Mouse (Mus musculus) heart, adult 11 months (tissue): Measurements from ENCODE around the gene Slco1a6.
A peak's percentile ranks its signal among the peaks of the same experiment; 100 is the strongest.
"Not testable (repeated sequence)": the region's sequence is repeated elsewhere in the genome, so short reads cannot be mapped to it uniquely, and the experiment has no call there.

Experiments used
- DNase-seq: peaks from one replicate; pipeline ENCODE4 v3.0.0; 2022

Gene Slco1a6

GRCm38 (mm10) chr6:142208421-142208820 is at the start of gene Slco1a6:
Gene Slco1a6, minus strand, starts transcription at chr6:142208521.
- no peak for DNase-seq

GRCm38 (mm10) chr6:142250738-142251307 is 42.5 kb upstream of the Slco1a6 start:
- not testable (repeated sequence) for DNase-seq

- no peak for DNase-seq
These were observed 36.7 kb upstream of the Slco1a6 start for GRCm38 (mm10) chr6:142245065-142245464.

- DNase-seq: no peak
These were observed 31.1 kb upstream of the Slco1a6 start for GRCm38 (mm10) chr6:142239468-142239867.

GRCm38 (mm10) chr6:142220138-142220537 is 11.8 kb upstream of the Slco1a6 start:
- DNase-seq: no peak

- no peak for DNase-seq
These were observed 3.5 kb upstream of the Slco1a6 start for GRCm38 (mm10) chr6:142211821-142212220.

GRCm38 (mm10) chr6:142209749-142210148 is 1.4 kb upstream of the Slco1a6 start:
- no peak for DNase-seq

GRCm38 (mm10) chr6:142200524-142200923 is 7.8 kb downstream of the Slco1a6 start:
- DNase-seq: no peak

GRCm38 (mm10) chr6:142194245-142194644 is 14.1 kb downstream of the Slco1a6 start:
- DNase-seq: peak; percentile 68

GRCm38 (mm10) chr6:142191962-142192361 is 16.4 kb downstream of the Slco1a6 start:
- peak; percentile 71 for DNase-seq

GRCm38 (mm10) chr6:142187426-142187825 is 20.9 kb downstream of the Slco1a6 start:
- no peak for DNase-seq

GRCm38 (mm10) chr6:142185868-142186415 is 22.4 kb downstream of the Slco1a6 start:
- DNase-seq: no peak

GRCm38 (mm10) chr6:142163406-142163805 is 44.9 kb downstream of the Slco1a6 start:
- no peak for DNase-seq

- DNase-seq: no peak
These were observed 47.1 kb downstream of the Slco1a6 start for GRCm38 (mm10) chr6:142161171-142161570.

- peak; percentile 96 for DNase-seq
These were observed 54.2 kb downstream of the Slco1a6 start for GRCm38 (mm10) chr6:142154081-142154480.

- no peak for DNase-seq
These were observed 60.0 kb downstream of the Slco1a6 start for GRCm38 (mm10) chr6:142148371-142148770.

- DNase-seq: no peak
These were observed 96.5 kb downstream of the Slco1a6 start for GRCm38 (mm10) chr6:142111667-142112305.

GRCm38 (mm10) chr6:142091126-142091525 is 117.2 kb downstream of the Slco1a6 start:
- DNase-seq: no peak

GRCm38 (mm10) chr6:142058281-142058680 is 150.0 kb downstream of the Slco1a6 start:
- DNase-seq: not testable (repeated sequence)

- DNase-seq: no peak
These were observed 160.6 kb downstream of the Slco1a6 start for GRCm38 (mm10) chr6:142047689-142048088.

GRCm38 (mm10) chr6:142045746-142046145 is 162.6 kb downstream of the Slco1a6 start:
- DNase-seq: no peak

- no peak for DNase-seq
These were observed 166.4 kb downstream of the Slco1a6 start for GRCm38 (mm10) chr6:142041896-142042295.

- DNase-seq: no peak
These were observed 167.8 kb downstream of the Slco1a6 start for GRCm38 (mm10) chr6:142040306-142041175.
